Comparison of ENCODE assay signal across 17 mouse cellular contexts in genomic region chr19:53032647-53033046, GRCm38 (mm10). TPM values are rescaled to one million over a fixed set of nuclear protein-coding genes. Genes with fewer than 3 reads are reported as not detected.
DNase-seq lines count a peak whose midpoint lies in the region; ATAC-seq and TF ChIP-seq lines count a peak whose summit lies in the region.
"Had no signal": no experiment of that assay in that cellular context is flagged by ENCODE, and none has a peak within 500 bp of the region (broad histone marks: within the 10 kb centered on the region; RNA-seq: fewer than 3 reads in every experiment).

No protein-coding gene starts in this region.

- no peak for ATAC-seq in heart, embryonic 13.5 days (ENCODE audit: extremely low read depth, insufficient number of reproducible peaks, low FRiP score, low TSS enrichment)
- ATAC-seq in intestine, embryonic 15.5 days = peak; percentile 65
- peak; percentile 67 for ATAC-seq in liver, embryonic 12.5 days
- ATAC-seq in neural tube, embryonic 15.5 days (ENCODE audit: low FRiP score) = no peak
- ATAC-seq: forebrain, embryonic 14.5 days; inflammation-experienced regulatory T-cells, adult 6 months had no signal

- H3K9ac ChIP-seq in heart, embryonic 13.5 days = 0 out of 2 replicates have a peak overlapping the region, but pooled peaks have one; percentile 40
- H3K9ac ChIP-seq in MEL (ENCODE audit: control insufficient read depth, low read depth, low read length, poor library complexity, severe bottlenecking) = peak overlapping the region; percentile 63
- no peak overlapping the region for H3K9ac ChIP-seq in intestine, embryonic 15.5 days
- peak overlapping the region; percentile 53 for H3K9ac ChIP-seq in liver, embryonic 12.5 days
- H3K9ac ChIP-seq in neural tube, embryonic 15.5 days (replicated peaks) = no peak overlapping the region
- H3K9ac ChIP-seq: embryonic facial prominence, embryonic 13.5 days had no signal

- H3K27ac ChIP-seq in heart, embryonic 13.5 days (replicated peaks) = peak overlapping the region; percentile 72
- peak overlapping the region; percentile 97 for H3K27ac ChIP-seq in MEL (ENCODE audit: control insufficient read depth, low read depth, low read length)
- peak overlapping the region; percentile 65 for H3K27ac ChIP-seq in intestine, embryonic 15.5 days
- H3K27ac ChIP-seq in liver, embryonic 12.5 days = peak overlapping the region; percentile 92
- no peak overlapping the region for H3K27ac ChIP-seq in neural tube, embryonic 15.5 days (replicated peaks)
- H3K27ac ChIP-seq: embryonic facial prominence, embryonic 13.5 days; limb, embryonic 10.5 days; midbrain, embryonic 10.5 days had no signal

- 35% methylated on average over 3 of the region's 3 CpGs for WGBS in heart, embryonic 13.5 days
- 54% methylated on average over 3 of the region's 3 CpGs for WGBS in intestine, embryonic 15.5 days
- WGBS in liver, embryonic 12.5 days (ENCODE audit: insufficient replicate concordance) = 23% methylated on average over 3 of the region's 3 CpGs
- 85% methylated on average over 3 of the region's 3 CpGs for WGBS in neural tube, embryonic 15.5 days

- no peaks in the 10 kb centered on the region for H3K9me3 ChIP-seq in heart, embryonic 13.5 days
- H3K9me3 ChIP-seq in MEL (replicated peaks; ENCODE audit: insufficient read depth, low read length) = no peaks in the 10 kb centered on the region
- no peaks in the 10 kb centered on the region for H3K9me3 ChIP-seq in intestine, embryonic 15.5 days
- no peaks in the 10 kb centered on the region for H3K9me3 ChIP-seq in liver, embryonic 12.5 days (replicated peaks)
- H3K9me3 ChIP-seq in neural tube, embryonic 15.5 days (replicated peaks) = no peaks in the 10 kb centered on the region
- H3K9me3 ChIP-seq: embryonic facial prominence, embryonic 13.5 days; limb, embryonic 10.5 days; midbrain, embryonic 10.5 days had no signal

- no peak for TF ChIP-seq RAD21 in MEL (IDR thresholded peaks at IDR 0.05; ENCODE audit: low read depth, low read length)

- no peak for DNase-seq in heart, adult 9 months (ENCODE audit: low spot score in 2 of 2)
- DNase-seq in MEL (ENCODE audit: low read depth, low spot score) = no peak
- DNase-seq in testis, postnatal 14 days (ENCODE audit: low spot score) = no peak
- no peak for DNase-seq in Muller cell, postnatal 12 days (ENCODE audit: inconsistent ontology term)
- DNase-seq: adrenal gland, postnatal 25 days; B cell, adult 2 months; gastrocnemius, postnatal 10 days; thymus, adult 2 months had no signal

- peak; percentile 75 to 94 for TF ChIP-seq EP300 in MEL (IDR thresholded peaks at IDR 0.05; ENCODE audit: low read depth in 1 of 2, low read length in 2 of 2)

- no peak for TF ChIP-seq CTCF in MEL (IDR thresholded peaks at IDR 0.05 in 2 of 3, conservative IDR thresholded peaks at IDR 0.05 in 1 of 3; ENCODE audit: control insufficient read depth in 1 of 3, insufficient read depth in 1 of 3, low read depth in 2 of 3, low read length in 3 of 3, poor library complexity in 1 of 3, severe bottlenecking in 1 of 3)

- peak overlapping the region; percentile 29; the same call in 1 of the 2 replicates for H3K4me2 ChIP-seq in heart, embryonic 13.5 days
- H3K4me2 ChIP-seq in intestine, embryonic 15.5 days (replicated peaks) = no peak overlapping the region
- peak overlapping the region; percentile 64 for H3K4me2 ChIP-seq in liver, embryonic 12.5 days
- H3K4me2 ChIP-seq in neural tube, embryonic 15.5 days = no peak overlapping the region
- H3K4me2 ChIP-seq: embryonic facial prominence, embryonic 13.5 days had no signal

- H3K4me3 ChIP-seq in heart, embryonic 13.5 days = no peak overlapping the region
- H3K4me3 ChIP-seq in MEL (ENCODE audit: control insufficient read depth in 1 of 2, insufficient read depth in 1 of 2, low read depth in 2 of 2, low read length in 2 of 2) = peak overlapping the region; percentile 8 to 37
- H3K4me3 ChIP-seq in intestine, embryonic 15.5 days (replicated peaks) = no peak overlapping the region
- peak overlapping the region; percentile 16 for H3K4me3 ChIP-seq in liver, embryonic 12.5 days
- no peak overlapping the region for H3K4me3 ChIP-seq in neural tube, embryonic 15.5 days (replicated peaks)
- H3K4me3 ChIP-seq: embryonic facial prominence, embryonic 13.5 days; limb, embryonic 10.5 days; midbrain, embryonic 10.5 days had no signal

- H3K36me3 ChIP-seq in heart, embryonic 13.5 days = peaks cover 46% of the 10 kb centered on the region
- peaks cover 23 to 67% of the 10 kb centered on the region in 2 experiments for H3K36me3 ChIP-seq in MEL (ENCODE audit: control insufficient read depth in 1 of 2, insufficient read depth in 2 of 2, low read length in 2 of 2)
- H3K36me3 ChIP-seq in intestine, embryonic 15.5 days = peaks cover 5% of the 10 kb centered on the region
- peaks cover 52% of the 10 kb centered on the region for H3K36me3 ChIP-seq in liver, embryonic 12.5 days
- H3K36me3 ChIP-seq in neural tube, embryonic 15.5 days = peaks cover 24% of the 10 kb centered on the region

- H3K79me2 ChIP-seq in MEL (ENCODE audit: control insufficient read depth, insufficient read depth, low read length, poor library complexity) = peaks cover 73% of the 10 kb centered on the region

- no peak for TF ChIP-seq POLR2A in MEL (IDR thresholded peaks at IDR 0.05; ENCODE audit: control insufficient read depth in 1 of 2, insufficient read depth in 1 of 2, low read depth in 1 of 2, low read length in 2 of 2, poor library complexity in 1 of 2)

- H3K27me3 ChIP-seq in heart, embryonic 13.5 days (replicated peaks) = no peaks in the 10 kb centered on the region
- no peaks in the 10 kb centered on the region for H3K27me3 ChIP-seq in MEL (ENCODE audit: control insufficient read depth in 1 of 2, insufficient read depth in 2 of 2, low read length in 2 of 2)
- no peaks in the 10 kb centered on the region for H3K27me3 ChIP-seq in intestine, embryonic 15.5 days (replicated peaks)
- no peaks in the 10 kb centered on the region for H3K27me3 ChIP-seq in liver, embryonic 12.5 days (replicated peaks)
- H3K27me3 ChIP-seq in neural tube, embryonic 15.5 days (replicated peaks) = no peaks in the 10 kb centered on the region
- H3K27me3 ChIP-seq: embryonic facial prominence, embryonic 13.5 days had no signal

- H3K4me1 ChIP-seq in heart, embryonic 13.5 days = peaks cover 43% of the 10 kb centered on the region
- H3K4me1 ChIP-seq in MEL (ENCODE audit: control insufficient read depth in 1 of 2, insufficient read depth in 2 of 2, low read length in 2 of 2) = peaks cover 20 to 61% of the 10 kb centered on the region in 2 experiments
- peaks cover 20% of the 10 kb centered on the region for H3K4me1 ChIP-seq in intestine, embryonic 15.5 days (replicated peaks)
- peaks cover 86% of the 10 kb centered on the region for H3K4me1 ChIP-seq in liver, embryonic 12.5 days
- peaks cover 9% of the 10 kb centered on the region for H3K4me1 ChIP-seq in neural tube, embryonic 15.5 days

TF ChIP-seq in MEL, 35 proteins besides CTCF, POLR2A, EP300 and RAD21 (continues in another document):
- TF ChIP-seq NELFE (IDR thresholded peaks at IDR 0.05; ENCODE audit: low read depth, low read length) (no peak), MAZ (IDR thresholded peaks at IDR 0.05; ENCODE audit: low read depth, low read length) (peak; percentile 80), E2F4 (IDR thresholded peaks at IDR 0.05; ENCODE audit: borderline replicate concordance, low read depth, low read length) (no peak), GATA1 (IDR thresholded peaks at IDR 0.05; ENCODE audit: low read depth, low read length) (peak; percentile 93), ZKSCAN1 (IDR thresholded peaks at IDR 0.05; ENCODE audit: low read depth, low read length) (no peak), MAFK (IDR thresholded peaks at IDR 0.05; ENCODE audit: borderline replicate concordance, low read depth, low read length) (no peak), ZC3H11A (IDR thresholded peaks at IDR 0.05; ENCODE audit: low read depth, low read length) (no peak), CHD2 (IDR thresholded peaks at IDR 0.05; ENCODE audit: low read length) (no peak), TCF12 (IDR thresholded peaks at IDR 0.05; ENCODE audit: low read depth, low read length) (peak; percentile 88), ETS1 (IDR thresholded peaks at IDR 0.05; ENCODE audit: low read depth, low read length) (peak; percentile 49; the same call in 1 of the 2 replicates), TAL1 (IDR thresholded peaks at IDR 0.05; ENCODE audit: low read length) (0 out of 2 replicates have a peak, but pooled peaks have one; percentile 2), MYC (IDR thresholded peaks at IDR 0.05; ENCODE audit: low read depth, low read length) (0 out of 2 replicates have a peak, but pooled peaks have one; percentile 18), GABPA (IDR thresholded peaks at IDR 0.05; ENCODE audit: low read depth, low read length) (no peak), USF1 (IDR thresholded peaks at IDR 0.05; ENCODE audit: low read depth, low read length) (peak; percentile 67), JUND (IDR thresholded peaks at IDR 0.05; ENCODE audit: low read depth, low read length) (no peak), HCFC1 (IDR thresholded peaks at IDR 0.05; ENCODE audit: low read depth, low read length) (no peak), SIN3A (IDR thresholded peaks at IDR 0.05; ENCODE audit: low read length) (peak; percentile 20; the same call in 1 of the 2 replicates), BHLHE40 (IDR thresholded peaks at IDR 0.05; ENCODE audit: borderline replicate concordance, low read depth, low read length) (peak; percentile 72), MXI1 (IDR thresholded peaks at IDR 0.05; ENCODE audit: low read depth, low read length) (no peak; the same call in 1 of the 2 replicates), USF2 (IDR thresholded peaks at IDR 0.05; ENCODE audit: borderline replicate concordance in 1 of 2, insufficient read depth in 1 of 2, low read depth in 1 of 2, low read length in 2 of 2) (no peak), MAX (IDR thresholded peaks at IDR 0.05; ENCODE audit: low read length) (no peak), RCOR1 (IDR thresholded peaks at IDR 0.05; ENCODE audit: low read depth, low read length) (no peak), ZNF384 (IDR thresholded peaks at IDR 0.05; ENCODE audit: low read depth, low read length) (peak; percentile 12; the same call in 1 of the 2 replicates), ELF1 (IDR thresholded peaks at IDR 0.05; ENCODE audit: low read depth, low read length) (peak; percentile 65; the same call in 1 of the 2 replicates)

RNA-seq across cellular contexts. Expression of gene Xpnpep1, which starts 7.4 kb away (rescaled TPM):
- 142 and 151 TPM in 2 replicates for polyA plus RNA-seq in heart, embryonic 13.5 days (2015; fragmentation: Nextera tagmentation; extraction: Ambion mirVana)
- total RNA-seq in MEL (2012; rRNA removed) = 459 and 531 TPM in 2 replicates
- polyA plus RNA-seq in MEL (2012; ENCODE audit: insufficient read depth in 1 of 2, insufficient read length in 2 of 2, low read depth in 1 of 2, low replicate concordance in 2 of 2, missing spikeins in 1 of 2) = 100 to 1,000 TPM; 428 to 526 TPM
- polyA plus RNA-seq in intestine, embryonic 15.5 days (2015; fragmentation: Nextera tagmentation; extraction: Ambion mirVana) = 182 and 206 TPM in 2 replicates
- polyA plus RNA-seq in liver, embryonic 12.5 days (2016; fragmentation: Nextera tagmentation; extraction: Ambion mirVana) = 124 and 133 TPM in 2 replicates
- 117 and 118 TPM in 2 replicates for polyA plus RNA-seq in neural tube, embryonic 15.5 days (2015; fragmentation: Nextera tagmentation; extraction: Ambion mirVana)

Comparison
In these comparisons a context has a peak if more than half of its experiments do, and no peak if none do; other contexts are left out.
1. ATAC-seq: peak in intestine, embryonic 15.5 days (single experiment) and liver, embryonic 12.5 days (single experiment); none in heart, embryonic 13.5 days (single experiment) and neural tube, embryonic 15.5 days (single experiment).
2. H3K4me2 ChIP-seq: peak in heart, embryonic 13.5 days (single experiment) and liver, embryonic 12.5 days (single experiment); none in intestine, embryonic 15.5 days (single experiment) and neural tube, embryonic 15.5 days (single experiment).
3. H3K4me3 ChIP-seq: peak in MEL (2 of 2) and liver, embryonic 12.5 days (single experiment); none in heart, embryonic 13.5 days (single experiment), intestine, embryonic 15.5 days (single experiment) and neural tube, embryonic 15.5 days (single experiment).
4. H3K9ac ChIP-seq: peak in heart, embryonic 13.5 days (single experiment), MEL (single experiment) and liver, embryonic 12.5 days (single experiment); none in intestine, embryonic 15.5 days (single experiment) and neural tube, embryonic 15.5 days (single experiment).